Mouse (Mus musculus) layer of hippocampus, postnatal 14 days (tissue): ENCODE data around the gene Asic1. TPM values are rescaled to one million over a fixed set of nuclear protein-coding genes. Genes with fewer than 3 reads are reported as not detected.

ENCODE experiments used
- DNase-seq, 2 experiments: peaks; one replicate each; pipeline ENCODE4 v3.0.0; 2021 to 2022; ENCODE audit warnings: low spot score in 2 of 2, mixed read lengths in 1 of 2
- total RNA-seq, 2 experiments: library from RNA; stranded (reverse); gene quantifications; 2 replicates each; pipeline ENCODE4 v1.2.3; 2021

Gene Asic1
- total RNA-seq, 2 experiments from 2014 or later = 37.3 to 41.3 TPM

- DNase-seq = no peak
These were observed 7.8 kb upstream of the Asic1 start for GRCm38 (mm10) chr15:99662371-99662770.

GRCm38 (mm10) chr15:99663964-99664599, 6.1 kb upstream of the Asic1 start:
- DNase-seq = peak; percentile 77 to 91

GRCm38 (mm10) chr15:99664600-99665451, 5.3 kb upstream of the Asic1 start:
- DNase-seq = peak; percentile 79 to 80

GRCm38 (mm10) chr15:99667544-99667943, 2.6 kb upstream of the Asic1 start:
- no peak for DNase-seq

GRCm38 (mm10) chr15:99668881-99669280, 1.3 kb upstream of the Asic1 start:
- DNase-seq = peak; percentile 76 to 80

- DNase-seq = no peak
These were observed 776 bp upstream of the Asic1 start for GRCm38 (mm10) chr15:99669392-99669791.

- no peak for DNase-seq
These were observed 949 bp downstream of the Asic1 start for GRCm38 (mm10) chr15:99670964-99671670.

GRCm38 (mm10) chr15:99671783-99672182, 1.6 kb downstream of the Asic1 start:
- DNase-seq = no peak

GRCm38 (mm10) chr15:99674866-99675265, 4.7 kb downstream of the Asic1 start:
- DNase-seq = no peak

- DNase-seq = peak in 1 of 2 experiments; percentile 54
These were observed 6.9 kb downstream of the Asic1 start for GRCm38 (mm10) chr15:99677089-99677488.

- DNase-seq = no peak
These were observed 8.1 kb downstream of the Asic1 start for GRCm38 (mm10) chr15:99678063-99678800.

- DNase-seq = no peak
These were observed 8.8 kb downstream of the Asic1 start for GRCm38 (mm10) chr15:99679008-99679407.

- no peak for DNase-seq
These were observed 12.7 kb downstream of the Asic1 start for GRCm38 (mm10) chr15:99682880-99683279.

GRCm38 (mm10) chr15:99684156-99684555, 14.0 kb downstream of the Asic1 start:
- no peak for DNase-seq

- DNase-seq = peak in 1 of 2 experiments; percentile 71
These were observed 18.5 kb downstream of the Asic1 start for GRCm38 (mm10) chr15:99688712-99689111.

GRCm38 (mm10) chr15:99690924-99691323, 20.8 kb downstream of the Asic1 start:
- DNase-seq = no peak

GRCm38 (mm10) chr15:99691976-99692375, 21.8 kb downstream of the Asic1 start:
- no peak for DNase-seq

GRCm38 (mm10) chr15:99697309-99697708, 27.1 kb downstream of the Asic1 start:
- no peak for DNase-seq

GRCm38 (mm10) chr15:99698533-99699085, 28.4 kb downstream of the Asic1 start:
- DNase-seq = no peak

GRCm38 (mm10) chr15:99699715-99700114, 29.5 kb downstream of the Asic1 start:
- DNase-seq = no peak
